Mouse (Mus musculus): Measurements from ENCODE around the gene Npas1. TPM values are rescaled to one million over a fixed set of nuclear protein-coding genes. Genes with fewer than 3 reads are reported as not detected.

Gene Npas1
- polyA plus RNA-seq, 1 experiment from 2014 or later = not detected

DNA sequence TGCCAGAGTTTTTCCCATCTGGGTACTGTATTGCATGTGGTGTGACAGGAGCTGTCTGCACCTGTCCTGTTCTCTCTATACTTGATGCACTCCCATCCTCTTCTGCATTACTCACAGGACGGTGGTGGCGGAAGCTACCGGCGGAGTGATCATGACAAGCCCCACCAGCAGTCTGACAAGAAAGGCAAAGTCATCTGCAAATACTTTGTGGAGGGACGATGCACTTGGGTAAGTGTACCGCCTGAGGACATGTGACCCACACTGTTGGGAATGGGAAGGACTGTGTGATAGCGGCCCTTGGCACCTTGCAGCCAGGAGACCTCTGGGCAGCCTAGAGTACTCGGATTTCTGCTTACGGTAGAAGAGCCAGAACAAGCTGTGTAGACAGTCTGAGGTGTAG, 53.8 kb downstream of the Npas1 start:
- no peak overlapping the region for H3K27ac ChIP-seq (replicated peaks; ENCODE audit: low read depth, low read length)

DNA sequence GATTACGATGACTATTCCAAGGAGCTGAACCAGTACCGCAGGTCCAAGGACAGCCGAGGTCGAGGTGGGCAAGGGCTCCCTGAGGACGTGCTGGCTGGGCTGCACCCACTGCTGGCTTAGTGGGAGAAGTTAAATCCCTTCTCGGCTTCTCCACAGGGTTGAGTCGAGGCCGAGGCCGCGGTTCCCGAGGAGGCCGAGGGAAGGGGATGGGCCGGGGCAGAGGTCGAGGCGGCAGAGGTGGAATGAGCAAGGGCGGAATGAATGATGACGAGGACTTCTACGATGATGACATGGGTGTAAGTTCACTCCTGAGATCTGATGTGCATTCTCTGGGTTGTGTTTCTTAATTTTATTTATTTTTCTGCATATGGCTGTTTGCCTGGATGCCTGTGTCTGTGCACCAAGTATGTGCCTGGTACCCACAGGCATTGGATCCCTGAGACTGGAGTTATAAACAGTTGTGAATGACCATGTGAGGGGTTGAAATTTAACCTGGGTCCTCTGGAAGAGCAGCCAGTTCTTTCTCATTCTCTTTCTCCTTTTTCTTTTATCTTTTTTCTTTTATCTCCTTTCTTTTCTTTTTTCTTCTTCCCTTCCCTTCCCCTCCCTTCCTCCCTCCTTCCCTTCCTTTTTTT, 55.2 kb downstream of the Npas1 start:
- Histone ChIP-seq H3K9ac (ENCODE audit: low read length) (no peak overlapping the region), H3K36me3 (ENCODE audit: control insufficient read depth, insufficient read depth, low read length) (peaks cover 64% of the 10 kb centered on the region), H3K4me3 (ENCODE audit: low read depth, low read length) (no peak overlapping the region), H3K9me3 (ENCODE audit: control insufficient read depth, low read length) (no peaks in the 10 kb centered on the region; the same call in 1 of the 2 replicates), H3K4me1 (ENCODE audit: control insufficient read depth, insufficient read depth, low read length) (no peaks in the 10 kb centered on the region), H3K27me3 (ENCODE audit: control insufficient read depth, insufficient read depth, low read length) (no peaks in the 10 kb centered on the region), H3K27ac (replicated peaks; ENCODE audit: low read depth, low read length) (no peak overlapping the region), H3K4me2 (ENCODE audit: low read depth, severe bottlenecking) (no peak overlapping the region)
- 90% methylated on average over 18 of the region's 18 CpGs for WGBS
- DNase-seq (ENCODE audit: low spot score) (no peak), ATAC-seq (ENCODE audit: insufficient number of reproducible peaks, low FRiP score, low TSS enrichment, low read depth) (no peak)

More for the DNA sequence above, 53.8 kb downstream of the Npas1 start:
- Histone ChIP-seq H3K36me3 (ENCODE audit: control insufficient read depth, insufficient read depth, low read length) (peaks cover 63% of the 10 kb centered on the region), H3K9ac (ENCODE audit: low read length) (no peak overlapping the region), H3K4me2 (ENCODE audit: low read depth, severe bottlenecking) (no peak overlapping the region), H3K4me1 (ENCODE audit: control insufficient read depth, insufficient read depth, low read length) (no peaks in the 10 kb centered on the region), H3K4me3 (ENCODE audit: low read depth, low read length) (no peak overlapping the region), H3K9me3 (ENCODE audit: control insufficient read depth, low read length) (no peaks in the 10 kb centered on the region; the same call in 1 of the 2 replicates), H3K27me3 (ENCODE audit: control insufficient read depth, insufficient read depth, low read length) (no peaks in the 10 kb centered on the region)
- 92% methylated on average over 9 of the region's 9 CpGs for WGBS
- no peak for DNase-seq (ENCODE audit: low spot score)
- no peak for ATAC-seq (ENCODE audit: insufficient number of reproducible peaks, low FRiP score, low TSS enrichment, low read depth)

DNA sequence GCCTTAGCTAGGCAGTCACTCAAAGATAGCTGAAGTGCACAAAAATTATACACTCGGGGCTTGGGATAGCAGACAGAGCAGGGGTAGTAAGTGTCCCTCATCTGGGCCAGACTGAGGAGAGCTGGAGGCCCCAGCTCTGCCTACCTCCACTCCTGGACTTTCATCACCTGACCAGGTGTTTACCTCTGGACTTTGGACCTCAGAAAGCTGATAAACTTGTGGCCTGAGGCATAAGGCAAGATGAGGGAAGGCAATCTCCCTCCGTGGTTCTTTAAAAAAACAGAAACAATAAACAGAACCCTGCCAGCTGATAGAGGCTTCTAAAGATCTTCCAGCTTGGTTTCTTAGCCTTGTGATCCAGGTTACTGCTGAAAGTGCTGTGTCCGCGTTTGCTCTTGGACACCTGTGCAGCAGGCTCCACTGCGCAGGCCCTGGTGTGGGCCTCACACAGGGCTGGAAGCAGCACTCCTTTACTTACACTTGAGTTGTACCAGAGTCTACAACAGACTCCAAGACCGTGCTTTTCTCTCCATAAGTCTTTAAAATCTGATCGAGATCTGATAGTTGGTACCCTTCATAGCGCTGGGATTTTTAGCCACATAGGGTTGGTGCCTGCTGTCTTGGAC, 56.9 kb downstream of the Npas1 start:
- Histone ChIP-seq H3K27me3 (ENCODE audit: control insufficient read depth, insufficient read depth, low read length) (no peaks in the 10 kb centered on the region), H3K4me2 (ENCODE audit: low read depth, severe bottlenecking) (no peak overlapping the region), H3K9me3 (ENCODE audit: control insufficient read depth, low read length) (no peaks in the 10 kb centered on the region; the same call in 1 of the 2 replicates), H3K36me3 (ENCODE audit: control insufficient read depth, insufficient read depth, low read length) (peaks cover 68% of the 10 kb centered on the region), H3K9ac (ENCODE audit: low read length) (no peak overlapping the region), H3K27ac (replicated peaks; ENCODE audit: low read depth, low read length) (no peak overlapping the region), H3K4me1 (ENCODE audit: control insufficient read depth, insufficient read depth, low read length) (no peaks in the 10 kb centered on the region), H3K4me3 (ENCODE audit: low read depth, low read length) (no peak overlapping the region)
- DNase-seq (ENCODE audit: low spot score) (no peak), ATAC-seq (ENCODE audit: insufficient number of reproducible peaks, low FRiP score, low TSS enrichment, low read depth) (no peak)
- WGBS = 93% methylated on average over 8 of the region's 8 CpGs

DNA sequence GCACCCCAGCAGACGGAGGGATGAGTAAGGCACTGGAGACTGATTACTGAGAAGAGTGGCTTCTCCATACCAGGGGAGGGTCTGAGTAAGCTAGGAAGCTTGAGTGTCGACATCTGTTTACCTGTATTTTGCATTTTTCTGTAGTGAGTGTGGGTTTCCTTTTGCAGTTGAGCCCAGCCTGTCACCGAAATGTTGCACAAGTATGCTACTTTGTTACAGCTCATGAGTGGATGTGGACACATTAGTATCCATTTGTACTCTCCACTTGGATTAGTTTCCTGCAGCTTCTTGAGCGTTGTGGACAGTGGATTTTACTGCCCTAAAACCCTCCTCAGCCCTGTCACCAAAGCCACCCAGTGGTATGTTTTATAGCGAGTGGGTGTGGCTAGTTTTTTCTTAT, 58.8 kb downstream of the Npas1 start:
- ATAC-seq (ENCODE audit: insufficient number of reproducible peaks, low FRiP score, low TSS enrichment, low read depth) = no peak
- no peaks in the 10 kb centered on the region for H3K4me1 ChIP-seq (ENCODE audit: control insufficient read depth, insufficient read depth, low read length)
- H3K9me3 ChIP-seq (ENCODE audit: control insufficient read depth, low read length) = no peaks in the 10 kb centered on the region; the same call in 1 of the 2 replicates
- no peak overlapping the region for H3K4me3 ChIP-seq (ENCODE audit: low read depth, low read length)
- WGBS = 86% methylated on average over 5 of the region's 5 CpGs
- H3K4me2 ChIP-seq (ENCODE audit: low read depth, severe bottlenecking) = no peak overlapping the region
- H3K27me3 ChIP-seq (ENCODE audit: control insufficient read depth, insufficient read depth, low read length) = no peaks in the 10 kb centered on the region
- DNase-seq (ENCODE audit: low spot score) = no peak
- no peak overlapping the region for H3K27ac ChIP-seq (replicated peaks; ENCODE audit: low read depth, low read length)
- peaks cover 53% of the 10 kb centered on the region for H3K36me3 ChIP-seq (ENCODE audit: control insufficient read depth, insufficient read depth, low read length)
- no peak overlapping the region for H3K9ac ChIP-seq (ENCODE audit: low read length)

DNA sequence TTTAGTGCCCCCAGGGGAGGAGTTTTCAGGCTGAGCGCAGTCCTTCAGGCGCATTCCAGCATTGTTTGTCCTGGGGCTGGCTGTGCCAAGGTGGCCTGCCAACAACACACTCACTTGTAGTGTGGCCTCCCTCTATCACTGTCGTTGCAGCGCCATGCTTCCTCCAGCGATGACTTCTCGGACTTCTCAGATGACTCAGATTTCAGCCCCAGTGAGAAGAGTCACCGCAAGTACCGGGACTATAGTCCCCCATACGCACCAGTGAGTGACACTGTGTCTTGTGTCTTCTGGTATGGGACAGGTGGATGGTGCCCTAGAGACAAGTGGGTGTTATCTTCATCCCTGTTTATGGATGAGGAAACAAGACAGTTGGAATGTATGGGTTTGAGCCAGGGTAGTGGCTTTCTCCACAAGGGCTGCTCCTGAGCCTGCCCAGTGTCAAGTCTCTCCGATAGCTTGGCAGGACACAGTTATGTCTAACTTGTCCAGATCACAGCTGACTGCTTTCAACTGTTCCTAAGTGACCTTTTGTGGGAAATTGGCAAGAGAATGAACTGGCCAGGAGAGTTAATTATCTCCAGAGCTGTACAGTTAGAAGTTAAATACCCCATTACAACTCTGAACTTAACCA, 60.3 kb downstream of the Npas1 start:
- Histone ChIP-seq H3K4me2 (ENCODE audit: low read depth, severe bottlenecking) (no peak overlapping the region), H3K27me3 (ENCODE audit: control insufficient read depth, insufficient read depth, low read length) (no peaks in the 10 kb centered on the region), H3K36me3 (ENCODE audit: control insufficient read depth, insufficient read depth, low read length) (peaks cover 51% of the 10 kb centered on the region), H3K9me3 (ENCODE audit: control insufficient read depth, low read length) (no peaks in the 10 kb centered on the region; the same call in 1 of the 2 replicates), H3K4me3 (ENCODE audit: low read depth, low read length) (no peak overlapping the region), H3K9ac (ENCODE audit: low read length) (no peak overlapping the region), H3K4me1 (ENCODE audit: control insufficient read depth, insufficient read depth, low read length) (peaks cover 3% of the 10 kb centered on the region; the same call in 1 of the 2 replicates), H3K27ac (replicated peaks; ENCODE audit: low read depth, low read length) (no peak overlapping the region)
- DNase-seq (ENCODE audit: low spot score) = no peak
- no peak for ATAC-seq (ENCODE audit: insufficient number of reproducible peaks, low FRiP score, low TSS enrichment, low read depth)
- WGBS = 93% methylated on average over 10 of the region's 10 CpGs

DNA sequence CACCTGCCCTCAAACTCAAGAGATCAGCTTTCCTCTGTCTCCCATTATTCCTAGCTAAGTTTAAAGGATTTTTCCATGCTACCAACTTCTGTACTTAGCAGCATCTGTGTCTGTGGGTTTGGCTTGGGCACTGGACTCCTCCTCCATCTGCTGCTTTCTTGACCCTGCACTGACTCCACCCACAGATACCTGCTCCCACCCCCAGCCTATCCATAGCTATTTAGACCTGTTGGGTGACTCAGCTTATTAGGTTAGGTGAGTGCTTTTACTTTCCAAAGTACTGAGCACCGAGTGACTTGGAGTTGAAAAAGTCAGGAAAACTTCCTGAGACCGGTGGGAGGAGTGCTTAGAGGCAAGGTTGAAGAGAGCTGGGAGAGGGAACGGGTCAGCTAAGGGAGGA, 62.1 kb downstream of the Npas1 start:
- peaks cover 33% of the 10 kb centered on the region; the same call in 1 of the 2 replicates for H3K36me3 ChIP-seq (ENCODE audit: control insufficient read depth, insufficient read depth, low read length)
- no peak for DNase-seq (ENCODE audit: low spot score)
- no peak overlapping the region for H3K4me2 ChIP-seq (ENCODE audit: low read depth, severe bottlenecking)
- 90% methylated on average over 3 of the region's 3 CpGs for WGBS
- H3K27me3 ChIP-seq (ENCODE audit: control insufficient read depth, insufficient read depth, low read length) = no peaks in the 10 kb centered on the region
- no peak overlapping the region for H3K9ac ChIP-seq (ENCODE audit: low read length)
- no peak overlapping the region for H3K4me3 ChIP-seq (ENCODE audit: low read depth, low read length)
- no peak for ATAC-seq (ENCODE audit: insufficient number of reproducible peaks, low FRiP score, low TSS enrichment, low read depth)
- H3K4me1 ChIP-seq (ENCODE audit: control insufficient read depth, insufficient read depth, low read length) = peaks cover 3% of the 10 kb centered on the region; the same call in 1 of the 2 replicates
- no peak overlapping the region for H3K27ac ChIP-seq (replicated peaks; ENCODE audit: low read depth, low read length)
- H3K9me3 ChIP-seq (ENCODE audit: control insufficient read depth, low read length) = no peaks in the 10 kb centered on the region

DNA sequence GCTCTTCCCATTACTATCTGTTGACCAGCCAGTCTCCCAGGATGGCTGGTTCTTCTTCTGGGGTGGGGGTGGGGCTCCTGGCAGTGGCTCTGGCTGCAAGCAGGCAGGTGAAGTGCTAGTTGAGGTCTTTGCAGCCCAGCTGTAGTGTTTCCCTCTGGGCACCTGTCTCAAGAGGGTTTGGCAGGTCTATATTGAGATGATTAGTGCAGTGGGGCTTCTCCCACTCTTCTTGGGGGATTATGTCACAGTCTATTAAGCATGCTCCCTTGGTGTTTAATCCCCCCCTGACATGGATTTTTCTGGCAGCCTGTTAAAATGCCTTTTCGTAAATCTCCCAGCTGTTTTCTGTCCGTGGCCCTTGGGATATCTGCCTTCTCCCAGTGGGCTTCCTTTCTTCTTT, 64.6 kb downstream of the Npas1 start:
- no peak overlapping the region; the same call in 1 of the 2 replicates for H3K27ac ChIP-seq (replicated peaks; ENCODE audit: low read depth, low read length)
- H3K4me1 ChIP-seq (ENCODE audit: control insufficient read depth, insufficient read depth, low read length) = peaks cover 3% of the 10 kb centered on the region; the same call in 1 of the 2 replicates
- 80% methylated on average over 2 of the region's 2 CpGs for WGBS
- no peaks in the 10 kb centered on the region for H3K27me3 ChIP-seq (ENCODE audit: control insufficient read depth, insufficient read depth, low read length)
- no peak overlapping the region for H3K4me3 ChIP-seq (ENCODE audit: low read depth, low read length)
- DNase-seq (ENCODE audit: low spot score) (no peak), ATAC-seq (ENCODE audit: insufficient number of reproducible peaks, low FRiP score, low TSS enrichment, low read depth) (no peak)
- peaks cover 18% of the 10 kb centered on the region; the same call in 1 of the 2 replicates for H3K36me3 ChIP-seq (ENCODE audit: control insufficient read depth, insufficient read depth, low read length)
- H3K9ac ChIP-seq (ENCODE audit: low read length) = no peak overlapping the region
- no peak overlapping the region for H3K4me2 ChIP-seq (ENCODE audit: low read depth, severe bottlenecking)
- H3K9me3 ChIP-seq (ENCODE audit: control insufficient read depth, low read length) = no peaks in the 10 kb centered on the region

DNA sequence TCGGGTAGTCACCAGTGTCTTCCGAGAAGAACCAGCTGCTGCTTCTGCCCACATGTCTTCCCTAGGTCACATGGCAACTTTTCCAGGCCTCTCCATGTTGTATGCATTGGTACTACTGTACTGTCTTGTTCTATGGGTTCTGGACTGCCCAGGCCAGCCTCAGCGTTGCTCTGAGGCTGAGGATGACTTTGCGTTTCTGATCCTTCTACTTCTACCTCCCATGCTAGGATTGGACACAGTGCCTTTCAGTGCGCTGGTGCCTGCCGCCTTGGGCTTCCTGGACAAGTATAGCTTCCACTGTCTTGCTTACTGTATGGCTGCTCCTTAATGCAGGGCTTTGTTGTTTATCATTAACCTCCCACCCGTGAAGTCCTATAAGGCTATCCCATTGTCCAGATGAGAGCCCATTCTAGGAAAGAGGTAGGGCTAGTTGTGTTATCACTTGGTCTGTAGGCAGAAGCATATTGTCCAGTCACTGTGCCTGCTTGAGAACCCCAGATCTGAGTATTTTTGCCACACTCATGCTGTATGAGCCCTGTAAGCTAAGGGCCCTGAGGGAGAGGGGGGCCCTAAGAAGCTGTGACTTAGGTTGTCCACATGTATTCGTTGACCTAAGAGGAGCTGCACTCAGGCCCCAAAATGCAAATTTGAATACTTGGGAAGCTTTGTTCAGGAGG, 65.2 kb downstream of the Npas1 start:
- Histone ChIP-seq H3K27ac (replicated peaks; ENCODE audit: low read depth, low read length) (no peak overlapping the region), H3K4me3 (ENCODE audit: low read depth, low read length) (no peak overlapping the region), H3K36me3 (ENCODE audit: control insufficient read depth, insufficient read depth, low read length) (peaks cover 15% of the 10 kb centered on the region; the same call in 1 of the 2 replicates), H3K9me3 (ENCODE audit: control insufficient read depth, low read length) (no peaks in the 10 kb centered on the region), H3K9ac (ENCODE audit: low read length) (no peak overlapping the region), H3K4me2 (ENCODE audit: low read depth, severe bottlenecking) (no peak overlapping the region), H3K27me3 (ENCODE audit: control insufficient read depth, insufficient read depth, low read length) (no peaks in the 10 kb centered on the region), H3K4me1 (ENCODE audit: control insufficient read depth, insufficient read depth, low read length) (peaks cover 3% of the 10 kb centered on the region; the same call in 1 of the 2 replicates)
- 92% methylated on average over 8 of the region's 8 CpGs for WGBS
- no peak for DNase-seq (ENCODE audit: low spot score)
- no peak for ATAC-seq (ENCODE audit: insufficient number of reproducible peaks, low FRiP score, low TSS enrichment, low read depth)

Data from limb, embryonic 11.5 days (tissue).